Mouse (Mus musculus) ovary, adult 18-20 months (tissue): Measurements from ENCODE around the gene Cd63.

Experiments used
- DNase-seq: peaks from one replicate; pipeline ENCODE4 v3.0.0; 2022; ENCODE audit warnings: low spot score, mixed read lengths

The Cd63 gene

DNA sequence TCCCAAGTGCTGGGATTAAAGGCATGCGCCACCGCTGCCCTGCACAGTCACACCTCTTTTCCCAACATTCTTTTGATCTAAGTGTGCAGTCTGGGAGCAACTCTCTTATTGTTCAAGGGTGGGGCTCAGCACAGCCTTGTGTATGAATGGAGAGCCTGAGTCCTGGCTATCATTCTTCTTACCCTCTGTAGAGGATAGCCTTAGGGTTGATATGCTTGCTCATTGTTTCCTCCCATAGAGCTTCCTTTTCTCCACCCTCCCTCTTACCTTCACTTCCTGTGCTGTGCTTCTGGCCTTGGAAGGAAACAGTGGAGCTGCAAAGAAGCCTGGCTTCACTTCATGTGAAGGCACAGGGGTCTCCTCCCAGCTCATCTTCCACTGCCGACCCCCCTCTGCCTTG lies at the start of gene Cd63:
Gene Cd63, plus strand, starts transcription at position 292 of the 400 bp plus-strand sequence.
- no peak for DNase-seq

DNA sequence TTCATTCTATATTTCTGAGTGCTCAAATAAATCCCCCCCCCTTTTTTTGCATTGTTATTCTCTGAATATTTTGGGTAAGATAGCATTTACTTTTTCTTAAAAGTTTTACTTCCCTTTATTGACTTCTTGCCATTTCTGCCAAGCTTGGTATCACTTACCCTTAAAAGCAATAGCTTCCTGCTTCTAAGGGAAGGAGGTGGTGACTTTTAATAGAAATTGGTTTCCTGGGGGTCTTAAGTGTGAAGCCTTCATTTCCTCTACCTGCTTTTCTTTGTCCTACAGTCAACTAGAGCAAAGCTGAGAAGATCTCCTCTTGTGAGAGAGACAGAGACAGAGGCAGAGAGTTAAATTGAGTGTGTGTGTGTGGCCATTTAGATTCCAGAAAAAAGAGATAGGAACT lies 39.6 kb upstream of the Cd63 start:
- DNase-seq: no peak

DNA sequence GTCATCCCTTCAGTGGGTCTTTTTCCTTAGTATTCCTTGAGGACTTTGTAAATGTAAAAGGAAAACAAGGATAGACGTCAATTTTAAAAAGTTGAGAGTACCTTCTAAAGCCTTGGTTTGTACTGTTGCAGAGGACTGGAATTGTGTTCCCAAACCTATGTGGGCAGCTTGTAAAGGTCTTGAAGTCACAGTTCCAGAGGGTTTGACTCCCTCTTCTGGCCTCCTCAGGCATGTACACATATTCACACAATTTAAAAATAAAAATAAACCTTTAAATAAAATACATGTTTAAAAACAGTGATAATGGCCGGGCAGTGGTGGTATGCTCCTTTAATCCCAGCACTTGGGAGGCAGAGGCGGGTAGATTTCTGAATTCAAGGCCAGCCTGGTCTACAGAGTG lies 34.7 kb upstream of the Cd63 start:
- no peak for DNase-seq

DNA sequence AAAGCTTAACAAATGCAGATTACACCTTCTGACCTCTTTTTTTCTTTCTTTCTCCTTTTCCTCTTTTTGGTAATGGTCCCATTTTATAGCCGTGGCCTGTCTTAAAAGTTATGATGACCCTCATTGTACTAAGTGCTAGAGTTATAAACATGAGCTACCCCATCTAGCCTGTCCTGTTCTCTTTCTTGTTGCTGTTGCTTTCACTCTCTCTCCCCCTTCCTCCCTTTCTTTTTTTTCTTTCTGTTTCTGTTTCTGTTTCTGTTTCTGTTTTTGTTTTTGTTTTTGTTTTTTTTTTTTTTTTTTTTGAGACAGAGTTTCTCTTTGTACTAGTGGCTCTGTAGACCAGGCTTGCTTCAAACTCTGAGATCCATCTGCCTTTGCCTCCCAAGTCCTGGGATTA lies 34.3 kb upstream of the Cd63 start:
- no peak for DNase-seq

DNA sequence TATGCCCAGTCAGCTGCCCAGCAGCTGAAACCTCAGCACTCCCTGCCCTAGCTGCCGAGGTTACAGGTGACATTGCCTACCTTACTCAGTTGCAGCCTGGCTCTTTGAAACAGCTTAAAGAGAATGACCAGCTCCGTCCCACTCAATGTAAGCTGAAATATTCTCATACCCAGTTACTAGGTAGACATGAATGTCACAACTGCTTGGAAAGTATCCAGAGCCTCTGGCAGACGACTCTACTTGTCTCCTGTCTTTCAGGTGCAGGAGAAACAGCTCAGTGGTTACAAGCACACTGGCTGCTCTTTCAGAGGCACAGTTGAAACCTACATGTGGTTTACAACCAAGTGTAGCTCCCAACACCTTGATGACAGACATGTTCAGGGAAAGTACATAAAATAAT lies 30.4 kb upstream of the Cd63 start:
- DNase-seq: no peak

DNA sequence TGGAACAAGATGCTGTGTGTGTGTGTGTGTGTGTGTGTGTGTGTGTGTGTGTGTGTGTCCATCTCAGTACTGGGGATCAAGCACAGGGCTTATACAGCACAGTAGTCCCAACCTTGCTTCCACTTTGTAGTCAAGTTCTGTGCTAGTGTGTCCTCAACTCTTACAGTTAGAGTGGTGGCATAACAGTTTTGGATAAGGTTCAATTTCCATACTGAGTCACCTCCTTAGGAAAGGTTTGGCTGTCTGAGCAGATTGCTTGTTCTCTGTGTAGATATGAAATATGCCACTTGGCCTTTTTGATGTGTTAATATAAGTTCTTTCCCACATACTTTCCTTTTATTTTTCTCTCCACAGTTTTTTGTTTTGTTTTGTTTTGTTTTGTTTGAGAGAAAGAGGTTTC lies 22.5 kb upstream of the Cd63 start:
- no peak for DNase-seq

DNA sequence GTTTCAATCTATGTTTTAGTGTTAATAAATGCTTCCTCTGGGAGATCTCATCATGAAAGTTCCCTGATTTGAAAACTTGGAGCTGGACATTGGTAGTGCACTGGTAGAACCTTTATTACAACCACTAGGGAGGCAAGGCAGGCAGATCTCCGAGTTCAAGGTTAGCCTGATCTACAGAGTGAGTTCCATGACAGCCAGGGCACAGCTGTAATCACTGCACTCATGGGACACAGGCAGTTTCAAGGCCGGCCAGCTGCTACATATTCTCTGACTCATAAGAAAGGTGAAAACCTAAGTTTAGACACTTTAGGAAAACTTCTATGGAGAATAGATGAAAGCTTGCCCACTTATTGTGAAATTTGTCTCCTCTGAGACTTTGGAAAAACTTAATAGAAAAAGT lies 22.0 kb upstream of the Cd63 start:
- peak; percentile 32 for DNase-seq

DNA sequence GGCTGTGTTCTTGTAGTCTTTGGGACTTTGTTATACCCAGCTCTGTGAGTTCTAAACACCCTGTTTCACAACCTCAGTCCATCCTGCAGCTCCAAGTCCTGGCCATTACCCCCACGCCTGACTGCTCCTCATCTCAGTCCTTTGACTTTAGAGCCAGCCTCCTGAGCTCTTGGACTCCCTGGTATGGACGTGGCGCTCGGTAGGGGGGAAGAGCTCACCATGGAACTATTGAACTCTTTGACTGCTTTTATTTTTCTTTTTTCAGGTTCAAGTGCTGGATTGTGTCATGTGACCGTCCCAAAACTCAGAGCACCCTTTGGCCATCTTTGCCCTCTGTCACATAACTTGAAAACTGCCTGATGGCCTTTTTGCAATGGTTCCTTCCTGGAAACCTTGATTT lies 18.7 kb upstream of the Cd63 start:
- DNase-seq: no peak

DNA sequence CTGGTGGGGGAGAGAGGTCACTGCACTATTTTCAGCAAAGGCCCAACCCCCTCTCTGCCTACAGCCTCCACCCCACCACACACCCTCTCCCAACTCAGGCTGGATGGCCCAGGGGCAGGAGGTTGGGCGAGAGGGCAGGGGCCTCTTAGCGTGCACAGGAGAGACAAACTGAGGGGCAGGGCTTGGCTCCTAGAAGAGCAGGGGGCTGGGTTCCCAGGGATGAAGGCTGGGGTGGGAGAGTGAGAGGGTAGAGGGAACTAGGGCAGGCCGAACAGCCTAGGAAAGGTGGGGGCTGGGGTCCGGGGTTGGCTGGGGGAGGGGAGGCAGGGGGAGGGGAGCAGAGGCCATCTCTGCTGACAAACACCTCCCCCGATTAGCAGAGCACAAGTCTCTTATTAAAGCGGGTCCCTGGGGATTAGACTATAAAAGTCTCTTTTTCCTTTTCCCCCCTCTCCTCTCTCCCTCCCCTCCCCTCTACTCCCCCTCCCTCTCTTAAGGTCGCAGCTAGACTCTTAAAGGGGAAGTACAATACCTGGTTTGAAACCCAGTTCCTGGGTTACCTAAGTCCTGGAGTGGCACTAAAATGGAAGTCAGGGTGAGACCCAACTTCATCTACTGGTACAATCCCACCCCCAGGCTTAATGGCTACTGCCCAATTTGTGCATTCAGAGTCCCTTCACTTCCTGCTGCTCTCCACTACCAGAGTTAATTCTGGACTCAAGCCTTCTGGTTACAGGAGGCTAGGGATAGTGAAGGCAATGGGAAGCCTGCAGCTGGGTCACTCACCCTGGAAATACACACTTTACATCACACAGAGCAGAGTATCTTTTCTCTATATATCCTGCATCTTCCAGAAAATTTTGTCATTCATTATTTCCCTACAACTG lies 11.6 kb upstream of the Cd63 start:
- DNase-seq: no peak

DNA sequence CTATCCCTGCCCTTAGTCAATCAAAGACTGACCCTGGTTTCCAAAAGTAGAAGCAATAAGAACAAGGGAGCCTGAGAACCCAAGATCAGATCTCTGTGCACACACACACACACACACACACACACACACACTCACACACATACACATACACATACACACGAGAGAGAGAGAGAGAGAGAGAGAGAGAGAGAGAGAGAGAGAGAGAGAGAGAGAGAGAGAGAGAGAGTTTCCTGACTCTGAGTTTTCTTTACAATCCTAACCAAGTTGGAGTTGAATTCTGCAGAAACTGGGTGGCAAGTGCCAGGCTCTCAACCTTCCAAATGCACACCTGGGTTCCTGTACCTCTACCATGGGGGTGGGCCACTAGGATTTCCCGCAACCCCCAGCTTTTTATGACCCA lies 10.9 kb upstream of the Cd63 start:
- no peak for DNase-seq

DNA sequence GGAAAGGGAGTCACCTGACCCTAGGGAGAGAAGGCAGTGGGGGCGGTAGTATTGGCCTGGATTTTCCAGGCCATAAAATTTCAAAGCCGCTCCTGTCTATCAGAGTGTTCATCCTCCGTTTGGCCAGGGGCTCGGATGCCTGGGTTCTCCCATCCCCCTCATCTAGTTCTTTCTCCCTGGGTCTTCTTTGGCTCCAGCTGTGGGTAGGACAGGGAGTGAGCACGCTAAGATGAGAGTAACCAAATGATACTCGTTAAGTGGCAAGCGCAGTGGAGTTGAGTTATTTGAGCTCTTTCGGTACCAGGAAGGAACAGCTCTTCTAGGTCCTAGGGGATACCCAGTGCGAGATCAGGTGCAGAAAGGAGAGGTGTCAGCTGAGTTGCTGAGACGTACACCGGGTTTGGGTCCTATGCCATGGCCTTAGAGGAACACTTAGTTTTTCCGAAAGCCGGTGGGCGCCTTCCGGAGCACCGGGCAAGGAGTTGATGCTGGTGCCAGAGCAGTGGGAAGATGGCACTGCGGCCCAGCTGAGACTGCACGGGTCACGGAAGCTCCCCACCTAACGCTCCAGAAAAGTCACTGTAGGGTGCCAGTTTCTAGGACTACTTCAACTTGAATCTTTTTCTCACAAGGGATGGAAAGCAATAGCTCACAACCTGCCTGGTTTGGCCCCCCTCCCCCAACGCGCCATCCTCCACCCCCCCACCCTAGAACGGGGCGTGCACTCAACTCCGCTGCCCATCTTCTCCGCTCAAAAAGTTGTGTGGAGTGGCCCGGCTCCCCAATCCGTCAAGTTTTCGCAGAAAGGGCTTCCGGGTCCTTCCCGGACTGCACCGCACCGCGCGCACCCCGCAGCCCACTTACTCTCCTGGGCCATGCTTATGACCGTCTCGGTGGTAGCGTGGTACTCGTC lies 10.2 kb upstream of the Cd63 start:
- no peak for DNase-seq

DNA sequence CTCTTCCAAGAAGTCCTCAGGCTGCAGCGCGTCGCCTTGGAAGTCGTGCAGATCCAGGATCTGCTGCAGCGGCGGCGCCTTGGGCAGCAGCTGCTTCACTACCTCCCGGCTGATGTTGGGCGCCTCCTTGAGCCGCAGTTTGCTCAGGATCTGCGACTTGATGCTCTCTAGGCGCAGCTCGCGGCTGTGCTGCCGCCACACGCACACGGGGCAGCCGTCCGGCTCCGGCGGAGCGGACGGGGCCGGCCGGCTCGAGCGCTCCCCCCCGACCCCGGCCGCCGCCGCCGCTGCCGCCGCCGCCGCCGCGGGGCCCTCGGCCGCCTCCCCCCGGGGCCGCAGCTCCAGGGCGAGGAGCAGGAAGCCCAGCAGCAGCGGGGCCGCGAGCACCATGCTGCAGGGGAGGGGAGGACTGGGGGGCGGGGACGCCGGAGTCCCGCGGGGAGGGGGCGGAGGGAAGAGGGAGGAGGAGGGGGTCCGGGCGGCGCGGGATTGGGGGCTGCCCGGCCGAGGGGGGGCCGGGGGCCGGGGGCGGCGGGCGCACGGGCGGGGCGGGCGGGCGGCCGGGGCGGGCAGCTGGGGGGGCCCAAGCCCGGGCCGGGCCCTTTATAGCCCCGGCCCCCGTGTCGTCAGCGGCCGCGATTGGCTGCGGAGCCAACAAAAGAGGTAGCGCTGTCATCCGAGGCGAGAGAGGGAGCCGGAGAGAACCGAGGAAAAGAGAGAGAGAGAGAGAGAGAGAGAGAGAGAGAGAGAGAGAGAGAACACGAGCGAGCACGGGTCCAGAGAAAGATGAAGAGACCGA lies 9.3 kb upstream of the Cd63 start, which contains the start of gene Gdf11:
Gene Gdf11, minus strand, starts transcription at position 423 of the 799 bp plus-strand sequence.
- peak; percentile 40 for DNase-seq

DNA sequence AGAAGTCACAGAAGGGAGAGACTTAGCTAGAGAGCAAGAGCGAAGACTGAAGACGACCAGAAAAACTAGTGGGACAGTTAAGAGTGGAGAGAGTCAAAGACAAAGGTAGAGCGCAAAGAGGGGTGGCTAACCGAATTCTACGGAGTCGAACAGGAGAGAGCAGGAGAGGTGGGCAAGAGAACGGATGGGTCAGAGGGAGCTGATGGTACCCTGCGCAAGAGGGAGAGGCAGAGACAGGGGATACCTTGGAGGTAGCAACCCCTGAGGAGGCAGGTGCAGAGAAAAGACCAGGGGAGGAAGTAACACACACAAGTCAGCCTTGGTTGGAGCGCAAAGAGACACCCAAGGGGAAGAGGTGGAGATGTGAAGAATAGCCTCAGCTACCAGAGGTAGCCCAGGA lies 8.5 kb upstream of the Cd63 start:
- DNase-seq: no peak

DNA sequence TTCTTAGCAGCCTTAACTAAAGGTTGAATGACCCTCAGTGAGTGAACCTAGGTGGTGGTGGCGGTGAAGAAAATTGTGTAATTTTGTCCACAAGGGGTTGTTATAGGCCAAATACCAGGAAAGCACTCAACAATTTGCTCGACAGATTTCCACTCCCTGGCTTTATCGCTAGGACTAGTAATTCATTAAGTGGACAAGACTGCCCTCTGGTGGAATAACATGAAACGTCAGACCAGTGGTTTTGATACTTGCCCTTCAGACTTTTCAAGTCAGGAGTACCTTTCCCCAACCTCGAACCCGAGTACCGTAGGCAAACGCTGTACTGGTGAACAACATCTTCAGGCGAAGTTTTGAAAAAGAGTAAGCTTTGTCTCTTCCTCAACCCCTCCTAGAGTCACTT lies 5.4 kb upstream of the Cd63 start:
- DNase-seq: peak; percentile 27

DNA sequence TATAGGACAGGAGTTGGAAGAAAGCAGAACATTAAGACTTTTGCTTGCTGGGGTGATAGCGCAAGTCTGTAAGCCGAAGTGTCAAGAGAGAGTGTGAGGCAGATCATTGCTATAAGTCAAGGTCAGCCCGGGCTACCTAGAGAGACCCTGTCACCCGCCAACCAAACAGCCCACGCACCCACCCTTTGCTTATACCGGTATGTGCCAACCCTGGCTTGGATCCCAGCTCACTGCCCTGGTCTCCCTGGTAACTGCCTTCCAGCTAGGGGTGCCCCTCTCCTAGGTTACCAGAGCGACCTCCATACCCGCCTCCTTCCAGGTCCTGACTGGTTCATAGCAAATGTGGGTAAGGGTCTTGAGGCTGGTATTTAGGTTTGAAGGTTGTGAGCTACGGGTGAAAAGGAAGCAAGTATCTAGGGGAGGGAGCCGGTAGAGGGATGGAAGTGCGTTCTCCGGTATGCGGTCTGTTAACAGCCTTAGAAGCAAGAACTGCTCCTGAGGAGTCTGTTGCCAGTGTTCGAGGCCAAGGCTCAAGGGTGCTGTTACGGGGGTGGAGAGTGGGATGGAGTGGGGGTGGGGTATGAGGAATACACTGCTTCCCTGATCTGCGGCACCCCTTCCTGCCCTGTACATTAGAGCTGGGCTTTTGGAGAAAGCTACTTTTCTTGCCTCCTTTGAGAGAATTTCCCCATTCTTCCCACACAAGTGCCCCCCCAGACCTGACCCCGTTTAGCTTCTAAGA lies 4.7 kb upstream of the Cd63 start:
- DNase-seq: peak; percentile 52

DNA sequence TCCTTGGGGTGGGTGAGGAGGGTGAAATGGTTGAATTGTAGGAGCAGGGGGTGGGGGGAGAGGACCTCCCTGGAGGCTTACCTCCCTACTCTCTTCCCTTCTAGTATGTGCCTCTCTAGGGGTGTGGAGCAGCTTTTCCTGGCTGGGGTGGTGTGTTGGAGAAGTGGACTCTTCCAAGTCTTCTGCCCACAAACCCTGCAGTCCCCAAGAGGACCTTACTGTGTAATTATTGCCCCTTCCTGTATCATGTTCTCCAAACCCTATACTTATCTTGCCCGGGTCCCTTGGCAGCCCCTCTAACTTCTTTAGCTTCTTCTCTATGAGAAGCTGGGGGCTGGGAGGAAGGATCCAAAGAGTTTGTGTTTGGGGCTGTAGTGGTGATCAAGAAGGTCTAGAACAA lies 4.0 kb upstream of the Cd63 start:
- DNase-seq: no peak

DNA sequence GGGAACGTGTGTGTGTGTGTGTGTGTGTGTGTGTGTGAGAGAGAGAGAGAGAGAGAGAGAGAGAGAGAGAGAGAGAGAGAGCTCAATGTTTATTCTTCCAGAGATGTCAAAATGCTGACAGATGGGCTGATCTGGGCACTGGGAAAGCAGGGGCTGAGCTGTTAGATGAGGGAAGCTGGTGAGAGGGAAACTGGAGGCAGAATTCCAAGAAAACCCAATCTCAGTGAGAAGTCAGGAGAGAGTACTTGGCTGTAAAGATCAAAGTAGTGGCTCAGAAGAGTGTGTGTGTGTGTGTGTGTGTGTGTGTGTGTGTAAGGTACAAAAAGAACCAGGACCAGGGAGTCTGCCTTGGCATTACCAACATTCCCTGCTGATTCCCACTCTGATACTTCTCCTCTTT lies 3.3 kb upstream of the Cd63 start:
- DNase-seq: no peak

DNA sequence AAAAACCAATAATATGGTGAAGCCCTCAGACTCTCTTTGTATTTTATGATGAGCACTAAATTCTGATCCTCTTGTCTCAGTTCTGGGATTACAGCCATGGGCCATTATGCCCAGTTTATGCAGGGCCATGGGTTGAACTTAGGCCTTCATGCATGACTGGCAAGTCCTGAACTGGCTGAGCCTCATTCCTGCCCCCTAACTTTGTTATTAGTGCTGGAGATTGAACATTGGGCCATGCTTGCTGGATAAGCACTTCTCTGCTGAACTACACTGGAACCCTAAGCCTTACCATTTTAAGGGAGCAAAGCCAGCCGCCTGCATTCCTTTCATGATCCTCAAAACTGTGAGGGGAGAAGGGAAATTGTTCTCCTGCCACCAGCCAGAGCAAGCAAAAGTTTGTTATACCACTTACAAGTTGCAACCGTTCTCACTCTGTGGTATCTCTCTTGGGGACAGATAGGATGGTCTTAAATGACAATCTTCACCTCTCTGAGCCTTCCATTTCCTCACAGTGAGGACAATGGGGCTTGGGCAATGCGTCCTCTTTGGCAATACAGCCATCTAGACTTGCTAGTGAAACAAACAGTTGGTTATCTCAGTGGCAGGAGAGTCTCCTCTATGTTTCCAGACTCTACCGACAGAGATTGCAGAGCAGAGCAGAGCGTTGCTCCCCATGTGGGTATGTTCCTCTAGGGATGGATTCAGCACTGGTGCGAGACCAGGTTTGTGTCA lies 864 bp upstream of the Cd63 start:
- no peak for DNase-seq

DNA sequence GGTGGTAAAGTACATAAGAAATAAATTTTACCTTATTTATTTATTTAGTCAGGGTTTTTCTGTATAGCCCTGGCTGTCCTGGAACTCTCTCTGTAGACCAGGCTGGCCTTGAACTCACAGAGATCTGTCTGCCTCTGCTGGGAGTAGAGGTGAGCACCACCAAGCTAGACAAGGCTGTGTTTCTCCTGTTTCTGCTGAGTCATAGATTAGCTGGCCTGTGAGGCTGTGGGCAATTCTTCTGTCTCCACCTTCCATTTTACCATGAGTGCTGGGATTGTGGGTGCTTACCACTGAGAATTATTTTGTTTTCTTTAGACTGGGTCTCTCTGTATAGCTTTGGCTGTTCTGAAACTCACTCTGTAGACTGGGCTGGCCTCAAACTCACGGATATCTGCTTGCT lies 620 bp downstream of the Cd63 start:
- DNase-seq: no peak

DNA sequence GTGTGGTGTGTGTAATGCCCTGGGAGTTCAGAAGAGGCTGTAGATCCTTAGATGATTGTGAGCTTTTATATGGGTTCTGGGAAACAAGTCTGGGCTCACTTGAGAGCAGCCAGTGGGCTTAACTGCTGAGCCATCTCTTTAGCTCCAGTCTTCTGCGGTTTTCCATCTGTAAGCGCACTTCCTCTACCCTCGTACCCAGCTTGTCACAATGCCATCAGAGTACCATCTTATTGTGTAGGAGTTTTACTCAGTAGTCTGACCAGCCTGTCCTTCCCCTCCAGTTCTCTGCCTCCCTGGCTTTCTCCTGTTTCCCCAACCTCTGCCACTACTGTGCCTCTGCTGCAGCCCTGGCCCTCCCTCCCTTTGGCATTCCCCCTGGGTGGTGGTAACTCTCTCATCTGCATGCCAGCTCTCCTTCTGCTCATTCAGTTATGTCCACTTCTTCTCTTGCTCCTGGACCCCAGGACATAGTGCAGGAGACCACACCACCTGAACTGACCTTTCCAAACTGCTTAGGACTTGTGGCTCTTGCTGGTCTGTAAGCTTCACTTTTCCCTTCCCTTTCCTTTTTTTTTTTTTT lies 1.7 kb downstream of the Cd63 start:
- no peak for DNase-seq
